ENCODE assay signal across 26 mouse cellular contexts in genomic region chr5:57864254-57864653, GRCm38 (mm10).
DNase-seq lines count a peak whose midpoint lies in the region; ATAC-seq and TF ChIP-seq lines count a peak whose summit lies in the region.
"Had no signal": no experiment of that assay in that cellular context is flagged by ENCODE, and none has a peak within 500 bp of the region (broad histone marks: within the 10 kb centered on the region; RNA-seq: fewer than 3 reads in every experiment).

No protein-coding gene starts in this region.

- H3K4me1 ChIP-seq in bone marrow macrophage, adult 2 months (ENCODE audit: control insufficient read depth, insufficient read depth, low read length): peaks cover 21% of the 10 kb centered on the region
- H3K4me1 ChIP-seq: forebrain, embryonic 10.5 days had no signal

- DNase-seq in 416B (ENCODE audit: low read depth): peak; percentile 71
- DNase-seq in cerebellum, postnatal 14 days: no peak
- no peak for DNase-seq in cerebellum, adult 18-20 months
- DNase-seq in liver: no peak
- no peak for DNase-seq in cerebellum, postnatal 36 days
- DNase-seq: adrenal gland, adult 2 months; adrenal gland, postnatal 14 days; cerebellum, adult 11-12 months; cerebellum, adult 9-10 months; cerebellum, postnatal 25 days; forebrain, postnatal 0 days; gastrocnemius, adult 2 months; gastrocnemius, postnatal 14 days; heart, adult 18-20 months; heart, postnatal 10 days; heart, postnatal 4 days had no signal

- H3K27ac ChIP-seq in bone marrow macrophage, adult 2 months (ENCODE audit: insufficient read depth, low read depth, low read length): peak overlapping the region; percentile 17; the same call in 1 of the 2 replicates
- H3K27ac ChIP-seq: forebrain, embryonic 10.5 days; gastrocnemius, adult 2 months; heart, embryonic 15.5 days; hindbrain, embryonic 14.5 days; hindbrain, postnatal 0 days had no signal

- TF ChIP-seq POLR2A in bone marrow macrophage, adult 2 months (IDR thresholded peaks at IDR 0.05; ENCODE audit: borderline replicate concordance, low read depth, low read length): no peak

- TF ChIP-seq CTCF in bone marrow macrophage, adult 2 months (IDR thresholded peaks at IDR 0.05; ENCODE audit: low read depth, low read length): no peak

- H3K4me3 ChIP-seq in bone marrow macrophage, adult 2 months (ENCODE audit: insufficient read depth, low read length): no peak overlapping the region
- H3K4me3 ChIP-seq: forebrain, embryonic 10.5 days; gastrocnemius, adult 2 months; heart, embryonic 12.5 days; heart, embryonic 15.5 days had no signal

- ATAC-seq in megakaryocyte progenitor cell, adult 5-6 weeks (replicated peaks; ENCODE audit: poor library complexity): peak; percentile 61
- ATAC-seq: forebrain, embryonic 14.5 days; forebrain, postnatal 0 days; hindbrain, postnatal 0 days; inflammation-experienced regulatory T-cells, adult 6 months; intestine, embryonic 16.5 days had no signal
